Mouse (Mus musculus) CD4-positive, CD25-positive, alpha-beta regulatory T cell, adult 2 months (primary cell): ENCODE data around the gene Usp22.

Experiments used
- DNase-seq: peaks from one replicate; pipeline ENCODE4 v3.0.0-alpha.2; 2012; ENCODE audit warnings: low read depth, low spot score

The Usp22 gene

GRCm38 (mm10) chr11:61108911-61109361, 65.9 kb downstream of the Usp22 start:
- DNase-seq: no peak

DNA sequence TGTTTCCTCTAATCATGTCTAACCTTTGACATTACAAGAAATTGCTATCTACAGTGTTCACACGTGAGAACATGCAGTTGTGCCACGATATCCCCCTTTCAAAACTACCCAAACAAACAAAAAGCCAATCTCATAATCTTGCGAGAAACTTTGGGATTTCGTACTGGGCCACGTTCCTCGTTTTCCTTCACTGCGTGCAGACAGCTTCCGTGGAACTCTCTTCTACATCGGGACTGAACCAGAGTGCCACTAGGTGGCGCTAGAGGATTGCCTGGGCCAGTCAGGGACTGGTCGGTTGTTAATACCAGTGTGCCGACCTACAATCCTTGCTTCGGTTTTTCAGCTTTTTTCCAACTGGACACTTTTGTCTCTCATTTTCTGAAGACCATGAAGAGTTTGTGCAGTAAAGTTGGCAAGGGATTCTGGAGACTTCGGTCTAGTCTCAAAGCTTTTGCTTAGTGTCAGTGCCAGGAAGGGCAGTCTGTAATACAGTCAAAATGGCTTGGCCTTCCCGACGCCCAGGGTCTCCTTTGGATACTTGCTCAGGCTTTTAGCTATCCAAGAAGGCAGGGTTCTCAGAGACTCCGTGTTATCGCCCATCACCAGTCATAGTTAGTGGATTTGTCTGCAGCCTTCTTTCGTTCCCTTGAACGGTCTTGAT, 70.5 kb downstream of the Usp22 start:
- DNase-seq: peak; percentile 92

GRCm38 (mm10) chr11:61102397-61103339, 72.2 kb downstream of the Usp22 start:
- DNase-seq: no peak
